Mouse (Mus musculus) limb, embryonic 12.5 days (tissue): Measurements from ENCODE around the gene Coq10b. TPM values are rescaled to one million over a fixed set of nuclear protein-coding genes. Genes with fewer than 3 reads are reported as not detected.
"Not testable (repeated sequence)": the region's sequence is repeated elsewhere in the genome, so short reads cannot be mapped to it uniquely, and the experiment has no call there.

Experiments
- ATAC-seq: fragments of 200-750 bp; cut with Nextera tagmentation; 2 replicates; pipeline ENCODE4 v1.8.0; 2017; ENCODE audit warnings: low read depth, moderate TSS enrichment; ENCODE audit not compliant: insufficient number of reproducible peaks, insufficient read depth, low FRiP score, low TSS enrichment
- H3K27ac ChIP-seq: fragments of 300-500 bp; sonication (generic); 2 replicates; pipeline ENCODE4 v1.5.1; 2016; ENCODE audit warnings: mild to moderate bottlenecking, moderate library complexity
- H3K27me3 ChIP-seq: fragments of 300-500 bp; sonication (generic); 2 replicates; pipeline ENCODE4 v1.6.1; 2016; ENCODE audit warnings: mild to moderate bottlenecking, moderate library complexity
- H3K36me3 ChIP-seq: fragments of 300-500 bp; sonication (generic); 2 replicates; pipeline ENCODE4 v1.6.1; 2016; ENCODE audit warnings: mild to moderate bottlenecking, moderate library complexity
- H3K4me1 ChIP-seq: fragments of 300-500 bp; sonication (generic); replicated peaks from 2 replicates; pipeline ENCODE4 v1.6.1; 2016
- H3K4me2 ChIP-seq: fragments of 300-500 bp; sonication (generic); 2 replicates; pipeline ENCODE4 v1.6.1; 2016; ENCODE audit warnings: mild to moderate bottlenecking, moderate library complexity
- H3K4me3 ChIP-seq: fragments of 300-500 bp; sonication (generic); replicated peaks from 2 replicates; pipeline ENCODE4 v1.5.1; 2016; ENCODE audit warnings: mild to moderate bottlenecking
- H3K9ac ChIP-seq: fragments of 300-500 bp; sonication (generic); replicated peaks from 2 replicates; pipeline ENCODE4 v1.6.1; 2016; ENCODE audit warnings: mild to moderate bottlenecking, moderate library complexity
- H3K9me3 ChIP-seq: fragments of 300-500 bp; sonication (generic); 2 replicates; pipeline ENCODE4 v1.6.1; 2016; ENCODE audit warnings: mild to moderate bottlenecking, moderate library complexity
- WGBS: fragments of 180-500 bp; shearing (Covaris S2); methylation state at CpG from one replicate; pipeline ENCODE4 v1.1.7; 2016; 5-methylcytosine and 5-hydroxymethylcytosine counted together
- polyA plus RNA-seq: library from polyadenylated mRNA; unstranded; fragments of >200 nt; fragmentation: Nextera tagmentation; extraction: Ambion mirVana; gene quantifications from 2 replicates; pipeline ENCODE4 v1.2.1, GENCODE M21; 2016

The Coq10b gene
- polyA plus RNA-seq, 1 experiment from 2014 or later, result 21.4 TPM

DNA sequence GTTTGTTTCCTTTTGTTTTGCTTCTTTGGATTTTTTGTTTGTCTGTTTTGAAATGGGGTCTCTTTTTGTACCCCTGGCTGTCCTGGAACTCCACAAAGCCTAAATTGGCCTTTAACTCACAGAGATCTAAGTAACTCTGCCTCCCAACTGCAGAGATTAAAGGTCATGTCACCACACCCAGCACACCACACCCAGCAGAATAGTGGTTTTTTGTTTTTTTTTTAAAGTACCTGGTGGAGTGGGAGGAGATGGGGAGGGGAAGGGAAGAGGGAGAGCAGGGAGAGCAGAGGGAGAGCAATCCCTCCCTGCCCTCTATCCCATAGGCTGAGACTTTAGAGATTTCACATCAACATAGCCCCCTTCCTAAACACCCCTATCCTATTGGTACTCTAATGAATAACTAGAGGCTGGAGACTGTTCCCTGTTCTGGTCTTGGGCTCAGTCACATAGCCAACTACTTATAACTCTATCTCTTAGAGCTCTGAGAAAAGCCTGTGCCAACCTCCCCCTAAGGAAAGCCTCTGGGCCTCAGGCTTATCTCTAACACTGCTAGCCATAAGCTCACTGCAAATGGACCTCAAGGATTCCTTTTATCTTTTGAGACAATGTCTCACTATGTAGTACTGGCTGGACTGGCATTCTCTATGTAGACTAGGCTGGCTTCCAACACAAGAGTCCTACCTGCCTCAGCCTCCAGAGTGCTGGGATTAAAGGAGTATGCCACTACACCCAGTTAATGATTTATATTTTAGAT lies 21.4 kb upstream of the Coq10b start:
- H3K4me1 ChIP-seq, result no peaks in the 10 kb centered on the region
- H3K9ac ChIP-seq, result no peak overlapping the region
- no peaks in the 10 kb centered on the region for H3K36me3 ChIP-seq
- H3K27ac ChIP-seq, result no peak overlapping the region
- H3K4me2 ChIP-seq, result no peak overlapping the region
- no peak for ATAC-seq
- no peaks in the 10 kb centered on the region for H3K27me3 ChIP-seq
- H3K9me3 ChIP-seq, result no peaks in the 10 kb centered on the region
- no peak overlapping the region for H3K4me3 ChIP-seq

DNA sequence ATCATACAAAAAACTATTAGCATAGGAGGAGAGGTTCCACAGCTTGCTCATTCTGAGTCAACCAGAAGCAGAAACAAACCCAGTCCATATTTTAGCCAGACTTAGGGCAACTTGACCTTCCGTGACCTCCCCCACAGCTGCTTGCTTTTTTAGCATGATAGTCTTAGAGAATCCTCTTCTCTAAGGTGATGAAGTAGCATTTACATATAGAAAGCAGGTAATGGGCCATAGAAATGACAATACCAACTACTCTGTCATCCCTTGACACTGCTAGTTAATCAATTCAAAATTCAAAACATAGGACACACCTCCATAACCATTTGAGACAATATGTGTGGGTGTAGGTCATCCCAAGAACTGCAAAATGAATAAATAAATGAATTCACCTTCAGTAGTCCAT lies 12.6 kb upstream of the Coq10b start:
- H3K4me3 ChIP-seq, result no peak overlapping the region
- 89% methylated on average over 1 of the region's 1 CpGs for WGBS
- peaks cover 22% of the 10 kb centered on the region for H3K9me3 ChIP-seq
- H3K4me2 ChIP-seq, result no peak overlapping the region
- no peak overlapping the region for H3K27ac ChIP-seq
- H3K9ac ChIP-seq, result no peak overlapping the region
- ATAC-seq, result no peak
- no peaks in the 10 kb centered on the region for H3K36me3 ChIP-seq
- no peaks in the 10 kb centered on the region for H3K4me1 ChIP-seq
- H3K27me3 ChIP-seq, result no peaks in the 10 kb centered on the region

DNA sequence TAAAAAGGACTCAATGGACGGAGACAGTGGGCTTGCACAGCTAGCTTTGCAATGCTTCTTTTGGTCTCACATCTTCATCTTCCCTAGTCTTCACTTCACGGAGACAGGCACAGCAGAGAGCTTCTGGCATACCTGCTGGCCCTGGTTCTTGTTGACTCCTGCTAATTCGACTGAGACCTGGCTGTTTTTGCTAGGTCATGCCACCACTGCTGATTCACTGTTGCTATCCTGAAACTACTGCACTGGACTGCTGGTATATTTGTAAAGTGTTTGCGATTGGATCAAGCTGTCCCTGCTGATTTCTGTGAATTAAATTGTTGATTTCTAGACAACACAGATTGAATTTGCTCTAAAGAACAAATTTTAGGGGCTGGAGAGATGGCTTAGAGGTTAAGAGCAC lies 10.9 kb upstream of the Coq10b start:
- no peak overlapping the region for H3K9ac ChIP-seq
- 89% methylated on average over 4 of the region's 4 CpGs for whole genome bisulfite sequencing
- no peak for ATAC-seq

DNA sequence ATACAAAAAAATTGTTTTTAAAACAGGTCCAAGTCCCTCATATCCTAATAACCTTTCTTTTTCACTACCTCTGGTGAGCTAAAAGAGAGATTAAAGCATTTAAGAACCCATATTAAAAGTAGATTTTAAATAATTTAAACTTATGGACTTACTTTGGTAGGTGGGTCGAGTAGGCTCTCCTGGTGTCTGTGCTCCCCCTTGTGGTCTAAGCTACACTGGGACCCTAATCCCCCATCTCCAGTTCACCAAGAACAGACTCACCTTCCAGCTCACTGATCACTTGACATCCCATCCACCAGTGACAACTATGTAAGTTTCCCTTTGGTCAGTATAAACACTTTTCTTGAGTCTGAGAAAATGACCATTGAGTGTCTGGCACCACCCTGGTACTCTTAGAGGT lies 10.3 kb upstream of the Coq10b start:
- ATAC-seq, result no peak
- 60% methylated on average over 1 of the region's 1 CpGs for WGBS
- no peak overlapping the region for H3K4me3 ChIP-seq

More for the DNA sequence above, 10.9 kb upstream of the Coq10b start:
- Histone ChIP-seq H3K27ac (no peak overlapping the region), H3K4me3 (no peak overlapping the region), H3K4me1 (no peaks in the 10 kb centered on the region), H3K36me3 (no peaks in the 10 kb centered on the region), H3K9me3 (peaks cover 22% of the 10 kb centered on the region), H3K4me2 (no peak overlapping the region), H3K27me3 (no peaks in the 10 kb centered on the region)

DNA sequence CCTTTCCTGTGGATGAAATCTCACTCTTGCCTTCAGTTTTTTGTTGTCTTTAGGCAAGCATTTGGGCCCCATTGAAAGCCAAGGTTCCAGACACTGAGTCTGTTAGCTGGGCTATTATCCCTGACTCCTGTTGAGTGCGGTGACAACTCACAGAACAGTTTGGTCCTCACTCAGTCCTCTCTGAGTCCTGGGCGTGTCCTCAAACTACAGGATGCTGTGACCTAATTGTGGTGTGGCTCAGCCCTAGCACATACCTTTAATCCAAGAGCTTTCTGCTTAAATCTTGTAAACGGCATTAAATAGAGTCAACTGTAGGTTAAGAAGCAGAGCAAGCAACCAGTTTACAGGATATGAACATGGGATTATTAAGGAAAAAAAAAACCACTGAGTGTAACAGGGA lies 9.4 kb upstream of the Coq10b start:
- no peaks in the 10 kb centered on the region for H3K4me1 ChIP-seq
- no peaks in the 10 kb centered on the region for H3K27me3 ChIP-seq
- ATAC-seq, result no peak
- WGBS, result 78% methylated on average over 3 of the region's 3 CpGs
- no peaks in the 10 kb centered on the region for H3K36me3 ChIP-seq
- no peak overlapping the region for H3K4me2 ChIP-seq
- H3K27ac ChIP-seq, result no peak overlapping the region
- no peak overlapping the region for H3K4me3 ChIP-seq
- no peak overlapping the region for H3K9ac ChIP-seq
- H3K9me3 ChIP-seq, result peaks cover 22% of the 10 kb centered on the region

More for the DNA sequence above, 10.3 kb upstream of the Coq10b start:
- H3K9me3 ChIP-seq, result peaks cover 22% of the 10 kb centered on the region
- H3K27me3 ChIP-seq, result no peaks in the 10 kb centered on the region
- no peaks in the 10 kb centered on the region for H3K4me1 ChIP-seq
- no peak overlapping the region for H3K9ac ChIP-seq
- no peaks in the 10 kb centered on the region for H3K36me3 ChIP-seq
- no peak overlapping the region for H3K4me2 ChIP-seq
- H3K27ac ChIP-seq, result no peak overlapping the region

DNA sequence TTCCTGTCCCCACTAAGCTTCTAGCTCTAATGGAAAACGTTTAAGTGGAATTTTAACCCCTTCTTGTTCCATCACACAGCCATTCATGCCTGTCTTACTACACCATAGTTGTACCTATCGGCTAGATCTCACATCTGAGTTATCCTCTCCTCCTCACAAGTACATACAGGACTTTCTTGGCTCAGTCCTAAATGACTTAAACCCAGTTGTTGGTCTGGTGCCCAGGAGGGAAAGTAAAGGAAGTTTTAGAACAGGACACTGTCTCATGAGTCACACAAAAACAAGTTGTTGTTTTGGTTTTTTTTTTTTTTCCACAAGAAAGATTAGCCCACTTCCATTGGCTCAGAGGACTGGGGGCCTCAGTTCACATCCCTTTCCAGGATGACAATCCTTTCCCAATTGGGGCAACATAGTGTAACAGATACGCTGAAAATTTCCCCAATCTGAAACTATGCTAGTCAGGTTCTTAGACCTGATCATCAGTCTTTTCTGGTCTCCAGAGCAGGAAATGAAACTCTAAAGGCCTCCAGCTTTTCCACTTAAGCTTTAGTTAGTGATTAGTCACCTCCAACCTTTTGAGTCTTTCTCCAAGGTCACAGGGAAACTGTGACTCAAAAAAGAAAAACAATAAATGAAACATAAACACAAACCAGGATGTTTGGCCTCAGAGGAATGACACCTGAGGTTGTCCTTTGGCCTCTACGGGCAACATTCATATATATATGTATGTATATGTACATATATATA lies 3.6 kb upstream of the Coq10b start:
- Histone ChIP-seq H3K4me3 (no peak overlapping the region), H3K27me3 (no peaks in the 10 kb centered on the region), H3K36me3 (no peaks in the 10 kb centered on the region), H3K9ac (no peak overlapping the region), H3K4me2 (no peak overlapping the region), H3K4me1 (peaks cover 9% of the 10 kb centered on the region), H3K27ac (no peak overlapping the region), H3K9me3 (no peaks in the 10 kb centered on the region)
- ATAC-seq, result no peak
- 62% methylated on average over 4 of the region's 4 CpGs for whole genome bisulfite sequencing

DNA sequence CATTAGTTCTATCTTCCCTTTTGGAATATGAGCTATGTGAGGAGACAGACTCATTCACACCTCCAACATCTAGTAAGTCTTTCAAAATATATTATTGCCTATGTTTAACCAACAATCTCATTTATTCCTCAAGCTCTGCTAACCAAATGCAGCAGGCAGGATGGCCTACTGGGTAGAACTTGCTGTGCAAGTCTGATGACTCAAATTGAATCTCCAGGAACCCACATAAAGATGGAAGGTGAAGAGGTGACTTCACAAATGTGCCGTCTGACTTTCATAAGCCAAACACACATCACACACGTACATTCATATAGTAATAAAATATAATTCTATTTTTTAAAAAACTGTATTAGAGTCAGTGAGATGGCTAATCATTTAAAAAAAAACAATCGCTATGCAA lies 899 bp upstream of the Coq10b start:
- ATAC-seq, result no peak
- Histone ChIP-seq H3K9ac (no peak overlapping the region), H3K27me3 (no peaks in the 10 kb centered on the region), H3K4me3 (peak overlapping the region; percentile 87; the same call in 1 of the 2 replicates), H3K27ac (0 out of 2 replicates have a peak overlapping the region, but pooled peaks have one; percentile 54), H3K36me3 (0 out of 2 replicates have a peak, but pooled peaks cover 5% of the 10 kb centered on the region), H3K9me3 (no peaks in the 10 kb centered on the region), H3K4me1 (peaks cover 9% of the 10 kb centered on the region), H3K4me2 (peak overlapping the region; percentile 71)
- WGBS, result 69% methylated on average over 3 of the region's 3 CpGs

DNA sequence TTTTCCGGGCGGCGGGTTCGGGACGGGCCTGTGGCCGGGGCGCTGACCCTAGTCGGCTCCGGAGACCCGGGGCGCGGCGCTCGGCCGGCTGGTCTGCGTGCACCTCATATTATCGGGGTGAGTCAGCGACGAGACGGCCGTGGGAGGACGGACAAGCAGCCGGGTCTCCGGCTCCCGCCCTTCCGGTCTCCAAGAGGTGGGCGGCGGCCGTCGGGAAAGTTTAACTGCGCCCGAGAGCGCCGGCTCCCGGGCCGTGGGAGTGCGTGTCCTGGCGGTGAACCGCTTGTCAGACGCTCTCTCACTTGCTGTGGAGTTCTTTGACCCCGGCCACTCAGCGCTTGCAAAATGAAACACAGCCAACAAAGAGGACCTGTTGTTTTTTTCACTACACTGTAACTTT lies 435 bp downstream of the Coq10b start:
- 0% methylated on average over 42 of the region's 42 CpGs for WGBS
- peak overlapping the region; percentile 72 for H3K27ac ChIP-seq
- peak; percentile 71 for ATAC-seq

DNA sequence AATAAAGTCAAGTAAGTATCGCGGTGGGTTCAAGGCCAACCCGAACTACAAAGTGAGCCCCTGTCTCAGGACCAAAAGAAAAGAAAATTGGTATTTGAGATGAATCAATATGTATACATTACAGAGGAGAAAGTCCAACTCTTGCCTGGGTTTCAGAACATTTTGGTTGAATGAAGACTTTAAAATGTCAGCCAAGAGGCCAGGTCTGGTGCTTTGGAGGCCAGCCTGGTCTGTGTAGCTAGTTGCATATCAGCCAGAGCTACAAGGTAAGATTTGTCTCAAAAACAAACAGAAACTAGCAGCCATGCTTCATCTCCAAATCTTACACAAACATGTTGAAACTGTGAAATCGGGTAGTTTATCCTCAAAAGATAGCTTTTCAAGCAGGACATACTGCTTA lies 1.0 kb downstream of the Coq10b start:
- H3K4me2 ChIP-seq, result peak overlapping the region; percentile 71
- no peaks in the 10 kb centered on the region for H3K27me3 ChIP-seq
- H3K4me1 ChIP-seq, result peaks cover 9% of the 10 kb centered on the region
- H3K36me3 ChIP-seq, result peaks cover 10% of the 10 kb centered on the region; the same call in 1 of the 2 replicates
- H3K9ac ChIP-seq, result peak overlapping the region; percentile 85; the same call in 1 of the 2 replicates
- no peaks in the 10 kb centered on the region for H3K9me3 ChIP-seq
- H3K4me3 ChIP-seq, result peak overlapping the region; percentile 87
- no peak for ATAC-seq
- H3K27ac ChIP-seq, result no peak overlapping the region
- WGBS, result 76% methylated on average over 4 of the region's 4 CpGs

More for the DNA sequence above, 435 bp downstream of the Coq10b start:
- Histone ChIP-seq H3K4me2 (peak overlapping the region; percentile 71), H3K4me1 (peaks cover 9% of the 10 kb centered on the region), H3K9ac (peak overlapping the region; percentile 85), H3K27me3 (no peaks in the 10 kb centered on the region), H3K36me3 (peaks cover 10% of the 10 kb centered on the region; the same call in 1 of the 2 replicates), H3K4me3 (peak overlapping the region; percentile 87), H3K9me3 (no peaks in the 10 kb centered on the region)

DNA sequence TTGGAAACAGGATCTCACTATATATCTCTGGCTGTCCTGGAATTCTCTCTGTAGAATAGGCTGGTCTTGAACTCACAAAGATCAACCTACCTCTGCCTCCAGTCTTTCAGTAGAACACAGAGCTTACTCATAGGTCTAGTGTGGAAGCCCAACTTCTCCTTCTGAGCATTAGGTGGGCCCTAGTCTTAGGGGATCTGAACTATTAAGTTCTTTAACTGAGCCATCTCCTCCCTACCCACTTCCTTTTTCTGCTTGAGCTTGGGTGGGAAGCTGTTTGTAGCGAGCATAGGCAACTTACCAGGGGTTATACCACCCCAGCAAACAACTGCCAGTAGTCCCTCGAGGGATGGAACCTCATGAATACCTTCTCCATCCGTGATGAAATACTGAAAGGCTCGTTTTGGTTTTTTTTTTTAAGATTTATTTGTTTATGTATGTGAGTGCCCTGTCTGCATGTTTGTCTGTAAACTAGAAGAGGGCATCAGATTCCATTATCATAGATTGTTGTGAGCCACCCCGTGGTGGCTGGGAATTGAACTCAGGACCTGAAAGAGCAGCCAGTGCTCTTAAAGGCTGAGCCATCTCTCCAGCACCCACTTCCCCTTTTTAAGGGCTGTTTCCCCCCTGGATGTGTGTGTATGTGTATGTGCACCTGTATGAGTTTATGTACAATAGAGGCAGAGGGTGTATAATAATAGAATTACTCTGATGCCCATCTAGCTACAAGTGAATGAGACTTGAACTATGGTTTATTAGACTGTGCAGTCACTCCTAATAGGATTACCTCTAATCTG lies 2.9 kb downstream of the Coq10b start:
- Histone ChIP-seq H3K9ac (no peak overlapping the region), H3K27ac (no peak overlapping the region), H3K27me3 (no peaks in the 10 kb centered on the region), H3K36me3 (peaks cover 10% of the 10 kb centered on the region; the same call in 1 of the 2 replicates), H3K4me3 (no peak overlapping the region), H3K9me3 (no peaks in the 10 kb centered on the region), H3K4me2 (no peak overlapping the region), H3K4me1 (peaks cover 9% of the 10 kb centered on the region)
- WGBS, result 81% methylated on average over 5 of the region's 5 CpGs
- no peak for ATAC-seq

DNA sequence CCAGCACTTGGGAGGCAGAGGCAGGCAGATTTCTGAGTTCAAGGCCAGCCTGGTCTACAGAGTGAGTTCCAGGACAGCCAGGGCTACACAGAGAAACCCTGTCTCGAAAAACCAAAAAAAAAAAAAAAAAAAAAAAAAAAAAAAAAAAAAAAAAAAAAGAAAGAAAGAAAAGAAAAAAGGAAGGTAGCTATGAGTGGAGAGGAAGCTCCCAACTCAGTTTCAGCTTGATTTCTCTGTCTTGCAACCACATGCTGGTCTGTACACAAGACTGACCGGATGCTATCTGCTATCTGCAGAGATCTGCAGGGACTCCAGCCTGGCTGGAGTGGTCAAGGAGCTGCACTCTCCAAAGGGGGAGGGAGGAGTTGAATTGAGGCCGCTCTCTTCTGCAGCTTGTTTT lies 5.8 kb downstream of the Coq10b start:
- H3K4me2 ChIP-seq, H3K27me3 ChIP-seq, H3K9ac ChIP-seq, H3K9me3 ChIP-seq, H3K4me3 ChIP-seq, ATAC-seq, H3K27ac ChIP-seq, H3K4me1 ChIP-seq: not testable (repeated sequence)
- H3K36me3 ChIP-seq, result peaks cover 16% of the 10 kb centered on the region; the same call in 1 of the 2 replicates
- WGBS, result 87% methylated on average over 2 of the region's 3 CpGs
